Mouse (Mus musculus): ENCODE results near the gene Tnfrsf17.
"Not testable (repeated sequence)": the region's sequence is repeated elsewhere in the genome, so short reads cannot be mapped to it uniquely, and the experiment has no call there.

Tnfrsf17 gene

DNA sequence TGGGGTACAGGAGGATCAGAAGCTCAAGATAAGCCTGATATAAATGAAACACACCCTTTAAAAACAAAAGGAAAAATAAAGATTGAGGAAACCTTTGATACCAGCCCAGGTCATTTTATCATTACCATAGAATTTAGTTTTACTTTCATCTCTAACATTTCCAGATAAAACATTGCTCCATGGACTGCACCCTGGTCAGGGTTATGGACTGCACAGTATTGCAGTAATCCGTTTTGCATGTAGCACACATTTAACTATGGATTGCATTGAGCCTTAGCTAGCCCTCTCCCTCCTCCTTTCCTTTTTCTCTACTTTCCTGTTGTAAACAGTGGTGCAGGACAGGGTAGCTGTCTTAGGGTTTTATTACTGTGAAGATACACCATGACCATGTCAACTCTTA lies 17.4 kb downstream of the Tnfrsf17 start:
- no peak for DNase-seq (ENCODE audit: low read depth, low spot score)

DNA sequence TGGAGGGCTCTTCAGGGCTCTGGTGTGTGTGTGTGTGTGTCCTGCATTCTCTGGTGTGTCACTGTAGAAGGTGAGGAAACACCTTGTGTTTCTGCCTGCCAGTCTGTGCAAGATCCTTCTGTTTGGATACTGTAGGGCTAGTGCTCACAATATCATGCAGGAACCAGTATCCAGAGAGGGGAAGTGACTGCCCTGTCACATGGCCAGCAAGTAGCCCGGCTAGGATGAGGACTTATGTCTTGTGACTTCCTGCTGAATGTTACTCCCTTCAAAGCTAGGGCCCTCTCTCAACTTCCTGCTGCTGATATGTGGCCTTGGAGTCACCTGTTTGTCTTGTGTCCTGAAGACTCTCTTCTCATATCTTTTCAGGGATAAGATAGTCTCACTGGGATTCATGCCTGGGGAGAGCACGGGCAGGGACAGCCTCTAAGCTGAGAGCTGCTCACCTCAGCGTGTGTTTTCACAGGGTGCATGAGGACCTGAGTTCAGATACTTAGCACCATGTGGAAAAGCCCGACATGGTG lies 29.7 kb downstream of the Tnfrsf17 start:
- no peak for DNase-seq (ENCODE audit: low read depth, low spot score)

DNA sequence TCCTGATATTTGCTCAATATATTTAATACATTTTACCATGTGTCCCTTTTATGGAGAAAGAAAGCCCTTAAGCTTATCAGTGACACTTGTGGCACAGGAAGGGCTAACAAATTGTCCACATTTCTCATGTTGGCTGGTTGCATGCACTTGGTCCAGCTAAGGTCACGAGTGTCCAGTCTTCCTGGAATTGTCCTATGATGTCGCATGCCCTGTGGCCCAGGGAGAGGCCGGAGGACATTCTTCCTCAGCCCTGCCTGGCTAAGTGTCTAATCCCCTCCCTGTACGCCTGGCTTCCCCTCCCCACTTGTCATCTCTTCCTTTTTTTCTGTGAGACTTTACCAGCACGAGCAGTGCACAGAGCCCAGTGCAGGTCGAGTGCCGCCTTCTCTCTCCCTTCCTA lies 38.3 kb downstream of the Tnfrsf17 start:
- DNase-seq (ENCODE audit: low read depth, low spot score), result no peak

DNA sequence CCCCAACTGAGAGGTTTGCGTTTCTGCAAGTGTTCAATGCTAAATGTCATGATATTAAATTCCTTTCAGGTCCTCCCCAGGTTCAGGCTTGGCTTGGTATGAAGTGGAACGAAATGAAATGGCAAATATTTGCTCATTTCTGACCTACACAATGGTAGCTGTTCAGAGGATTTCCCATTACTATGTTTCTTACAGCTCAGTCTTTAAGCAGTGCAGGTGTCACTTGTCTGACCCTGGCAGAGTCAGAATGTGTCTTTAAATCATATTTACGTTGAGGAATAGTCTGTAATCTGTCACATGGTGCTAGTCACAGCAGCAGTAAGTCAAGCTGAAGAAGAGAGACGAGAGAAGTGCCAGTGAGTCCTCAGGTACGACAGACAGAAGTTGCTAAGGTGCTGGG lies 45.6 kb downstream of the Tnfrsf17 start:
- DNase-seq (ENCODE audit: low read depth, low spot score), result no peak

DNA sequence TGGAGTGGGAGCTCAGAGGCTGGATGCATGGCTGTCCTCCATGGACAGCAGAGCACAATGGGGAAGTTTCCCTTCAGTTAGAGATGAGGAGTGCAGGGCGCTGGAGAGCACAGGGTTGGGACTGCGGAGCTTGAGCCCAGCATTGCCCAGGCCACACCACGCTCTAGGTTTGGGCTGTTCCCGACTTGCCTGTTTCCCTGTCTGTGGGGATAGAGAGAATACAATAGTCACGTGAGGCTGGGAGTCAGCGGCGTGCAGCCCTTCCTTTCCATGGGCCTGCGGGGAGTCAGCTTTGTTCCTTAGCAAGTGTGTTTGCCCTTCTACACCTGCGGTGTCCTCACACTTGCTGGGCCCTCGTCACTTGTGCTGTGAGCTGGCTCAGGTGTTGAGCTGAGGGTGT lies 46.3 kb downstream of the Tnfrsf17 start:
- DNase-seq (ENCODE audit: low read depth, low spot score), result no peak

DNA sequence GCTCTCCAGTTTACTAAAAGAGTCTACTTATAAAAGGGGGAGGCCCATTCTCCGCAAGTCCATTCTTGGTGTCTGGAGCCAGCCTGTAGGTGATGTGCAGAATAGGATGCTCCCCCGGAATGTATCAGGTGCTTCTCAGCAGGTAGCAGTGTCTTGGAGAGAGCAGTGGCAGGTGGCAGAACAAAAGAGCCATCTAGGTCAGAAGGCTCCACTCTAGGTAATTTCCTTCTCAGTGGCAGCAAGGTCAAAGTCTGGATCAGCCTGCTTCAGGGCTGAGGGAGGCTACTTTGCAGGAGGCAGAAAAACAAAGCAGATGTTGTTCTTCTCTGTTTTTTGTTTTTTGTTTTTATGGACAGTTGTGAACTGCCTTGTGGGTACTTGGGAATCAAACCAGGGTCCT lies 47.0 kb downstream of the Tnfrsf17 start:
- not testable (repeated sequence) for DNase-seq (ENCODE audit: low read depth, low spot score)

DNA sequence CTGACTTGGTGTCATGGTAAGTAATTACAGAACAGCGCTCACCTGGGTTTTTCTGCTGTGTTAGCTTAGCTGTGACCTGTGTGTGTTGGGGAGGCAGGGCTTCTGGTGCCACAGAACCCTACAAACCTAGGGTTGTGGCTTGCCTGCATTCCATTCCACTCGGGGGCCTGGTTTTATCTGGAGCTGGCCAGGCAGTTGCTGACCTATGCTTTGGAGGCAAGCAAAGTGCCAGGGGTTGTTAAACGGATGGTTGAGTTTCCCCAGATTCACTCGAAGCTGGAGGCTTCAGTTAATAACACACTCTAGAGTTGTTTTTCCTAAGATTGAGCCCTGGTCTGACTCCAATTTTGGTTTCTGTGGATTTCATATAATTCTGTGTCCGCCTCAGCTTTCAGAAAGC lies 52.0 kb downstream of the Tnfrsf17 start:
- DNase-seq (ENCODE audit: low read depth, low spot score), result no peak

DNA sequence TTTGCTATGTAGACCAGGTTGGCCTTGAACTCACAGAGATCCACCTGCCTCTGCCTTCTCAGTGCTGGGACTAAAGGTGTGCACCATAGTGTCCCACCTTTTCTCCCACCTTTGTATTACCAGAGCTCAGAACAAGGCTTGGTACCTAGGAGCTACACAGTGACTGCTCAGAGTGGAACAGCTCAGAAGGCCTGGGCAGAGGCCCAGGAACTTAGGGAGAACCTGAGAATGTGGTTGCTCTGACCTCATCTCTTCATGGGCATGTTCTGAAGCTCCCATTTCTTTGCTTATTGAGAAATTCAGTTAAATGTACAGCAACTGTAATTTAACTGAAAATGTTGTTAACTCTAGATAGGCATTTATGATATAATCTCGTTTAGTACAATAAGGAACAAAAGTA lies 53.2 kb downstream of the Tnfrsf17 start:
- DNase-seq (ENCODE audit: low read depth, low spot score), result no peak

DNA sequence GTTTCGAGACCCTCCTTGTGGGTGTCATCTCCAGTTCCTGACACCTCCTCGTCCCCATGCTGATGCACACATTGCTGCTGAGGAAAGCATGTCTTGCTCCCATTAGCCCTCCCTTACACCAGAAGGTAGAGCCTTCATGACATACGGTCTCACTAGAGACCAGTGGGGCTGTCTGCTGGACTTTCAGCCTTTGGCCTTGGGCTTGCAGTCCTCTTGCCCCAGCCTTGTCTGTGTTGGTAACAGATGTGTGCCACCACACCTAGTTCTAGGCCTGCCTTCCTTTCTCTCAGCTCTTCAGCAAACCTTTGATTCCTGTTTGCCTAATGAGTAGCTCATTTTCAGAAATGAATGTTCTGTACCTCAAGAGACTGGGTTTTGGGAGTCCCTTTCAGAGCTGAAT lies 54.8 kb downstream of the Tnfrsf17 start:
- no peak for DNase-seq (ENCODE audit: low read depth, low spot score)

DNA sequence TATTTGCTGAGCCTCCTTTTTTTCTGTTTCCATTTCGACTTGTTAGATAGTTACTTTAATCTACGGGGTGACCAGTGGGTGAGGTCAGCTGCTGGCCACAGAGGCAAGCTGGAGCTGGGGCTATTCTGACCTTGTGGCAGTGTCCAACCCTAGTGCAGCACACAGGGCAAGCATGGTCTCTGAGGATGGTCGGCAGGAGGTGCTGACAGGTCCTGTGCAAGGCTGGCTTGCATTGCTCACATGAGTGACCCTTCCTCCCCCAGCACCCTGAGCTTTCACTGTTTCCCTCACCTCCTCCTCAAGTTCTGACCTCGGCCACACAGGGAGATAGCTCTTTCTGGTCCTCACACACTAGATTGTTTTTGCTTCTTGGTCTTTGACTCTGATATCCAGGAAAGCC lies 55.5 kb downstream of the Tnfrsf17 start:
- no peak for DNase-seq (ENCODE audit: low read depth, low spot score)

DNA sequence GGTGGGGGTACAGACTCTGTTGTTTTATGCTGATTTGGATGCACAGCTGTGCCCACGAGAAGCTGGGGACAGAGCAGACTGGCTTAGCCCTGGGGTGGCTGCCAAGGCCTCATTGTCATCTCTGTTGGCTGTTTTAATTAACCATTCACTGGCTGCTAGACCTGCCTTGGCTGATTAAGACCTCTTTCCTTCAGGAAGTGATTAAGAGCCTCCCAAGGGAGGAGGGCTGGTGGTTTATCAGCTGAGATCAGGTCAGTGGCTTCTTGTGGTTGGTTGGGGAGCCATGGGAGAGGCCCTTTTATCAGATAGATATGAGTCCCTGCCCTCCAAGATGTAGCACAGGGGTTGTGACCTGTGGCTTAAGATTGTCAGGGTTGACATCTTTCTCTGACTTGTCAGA lies 56.0 kb downstream of the Tnfrsf17 start:
- DNase-seq (ENCODE audit: low read depth, low spot score), result no peak

All from brain, embryonic 18.5 days (tissue).